Mouse (Mus musculus): ENCODE data around the gene Rnf115. TPM values are rescaled to one million over a fixed set of nuclear protein-coding genes. Genes with fewer than 3 reads are reported as not detected.

Rnf115 gene
- polyA plus RNA-seq, 1 experiment from 2014 or later: 43.3 TPM

DNA sequence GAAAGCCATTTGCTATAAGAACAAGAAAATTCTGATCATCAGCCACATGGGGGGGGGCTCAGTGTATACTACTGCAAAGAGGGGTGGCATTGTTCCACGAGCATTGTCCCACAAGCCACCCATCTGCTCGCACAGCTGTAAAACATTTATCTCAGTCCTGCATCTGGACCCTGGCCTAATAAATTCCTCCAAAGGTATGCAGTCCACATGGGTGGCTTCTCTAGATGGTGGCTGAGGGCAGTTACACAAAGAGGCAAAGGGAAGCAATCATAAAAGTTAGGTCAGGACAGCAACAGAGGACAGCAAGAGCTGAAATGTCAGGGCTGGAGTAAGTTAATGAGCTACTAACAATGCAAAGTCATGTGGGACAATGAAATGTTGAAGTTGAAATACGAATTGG lies 96.2 kb downstream of the Rnf115 start:
- H3K9me3 ChIP-seq (ENCODE audit: low read length): no peaks in the 10 kb centered on the region
- H3K36me3 ChIP-seq (ENCODE audit: insufficient read depth, low read length): no peaks in the 10 kb centered on the region
- H3K27me3 ChIP-seq (replicated peaks; ENCODE audit: insufficient read depth, low read length): no peaks in the 10 kb centered on the region
- TF ChIP-seq EP300 (IDR thresholded peaks at IDR 0.05) (no peak), CTCF (IDR thresholded peaks at IDR 0.05) (no peak)
- no peaks in the 10 kb centered on the region for H3K4me1 ChIP-seq (ENCODE audit: insufficient read depth, low read depth, low read length)
- H3K4me3 ChIP-seq (ENCODE audit: low read depth, low read length): no peak overlapping the region
- no peak overlapping the region for H3K9ac ChIP-seq (replicated peaks; ENCODE audit: low read depth)
- ATAC-seq (no peak), DNase-seq (ENCODE audit: low spot score) (no peak)
- H3K4me2 ChIP-seq (replicated peaks; ENCODE audit: low read depth, low read length): no peak overlapping the region
- WGBS: 53% methylated on average over 3 of the region's 3 CpGs
- no peak overlapping the region for H3K27ac ChIP-seq (ENCODE audit: low read length)

DNA sequence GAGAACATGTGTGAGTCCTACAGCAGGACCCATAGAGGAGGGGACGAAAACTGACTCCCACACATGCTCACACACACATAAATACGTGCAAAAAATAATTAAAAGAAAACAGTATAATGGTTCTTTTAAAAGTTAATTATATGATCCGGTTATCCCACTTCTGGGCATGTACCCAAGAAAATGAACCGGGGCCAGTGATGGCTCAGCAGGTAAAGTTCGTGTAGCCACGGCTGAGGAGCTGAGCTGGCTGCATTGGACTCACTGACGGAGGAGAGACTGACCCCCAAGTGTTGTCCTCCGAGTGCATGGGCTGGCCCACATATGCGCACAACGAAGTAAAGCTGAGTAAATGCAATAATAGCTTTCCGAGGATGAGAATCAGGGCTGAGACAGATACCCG lies 97.2 kb downstream of the Rnf115 start:
- Histone ChIP-seq H3K27ac (ENCODE audit: low read length) (no peak overlapping the region), H3K4me1 (ENCODE audit: insufficient read depth, low read depth, low read length) (no peaks in the 10 kb centered on the region), H3K9me3 (ENCODE audit: low read length) (no peaks in the 10 kb centered on the region), H3K36me3 (ENCODE audit: insufficient read depth, low read length) (no peaks in the 10 kb centered on the region), H3K4me3 (ENCODE audit: low read depth, low read length) (no peak overlapping the region), H3K4me2 (replicated peaks; ENCODE audit: low read depth, low read length) (no peak overlapping the region), H3K9ac (replicated peaks; ENCODE audit: low read depth) (no peak overlapping the region), H3K27me3 (replicated peaks; ENCODE audit: insufficient read depth, low read length) (no peaks in the 10 kb centered on the region)
- no peak for TF ChIP-seq CTCF (IDR thresholded peaks at IDR 0.05)
- no peak for TF ChIP-seq EP300 (IDR thresholded peaks at IDR 0.05)
- ATAC-seq (no peak), DNase-seq (ENCODE audit: low spot score) (no peak)
- 87% methylated on average over 12 of the region's 12 CpGs for WGBS

DNA sequence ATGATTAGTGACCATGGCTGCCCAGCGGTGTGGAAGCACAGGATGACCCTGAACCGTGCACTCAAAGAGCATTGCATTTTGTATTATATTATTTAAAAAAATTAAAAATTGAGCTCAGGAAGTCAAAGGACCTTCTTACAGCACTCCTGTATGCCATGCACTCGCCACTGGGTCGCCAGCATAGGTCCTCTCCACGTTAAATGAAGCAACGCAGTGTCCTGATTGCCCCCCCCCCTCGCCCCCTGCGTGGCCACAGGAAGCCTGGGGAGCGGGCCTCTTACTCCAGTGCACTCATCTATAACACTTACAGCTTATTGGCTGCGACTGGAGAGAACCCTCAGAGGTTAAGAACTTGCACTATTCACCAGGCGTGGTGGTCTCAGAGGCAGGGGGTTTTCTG lies 97.8 kb downstream of the Rnf115 start:
- H3K9ac ChIP-seq (replicated peaks; ENCODE audit: low read depth): no peak overlapping the region
- H3K4me1 ChIP-seq (ENCODE audit: insufficient read depth, low read depth, low read length): no peaks in the 10 kb centered on the region
- H3K27me3 ChIP-seq (replicated peaks; ENCODE audit: insufficient read depth, low read length): no peaks in the 10 kb centered on the region
- WGBS: 41% methylated on average over 11 of the region's 11 CpGs
- no peak overlapping the region for H3K4me3 ChIP-seq (ENCODE audit: low read depth, low read length)
- H3K36me3 ChIP-seq (ENCODE audit: insufficient read depth, low read length): no peaks in the 10 kb centered on the region
- TF ChIP-seq CTCF (IDR thresholded peaks at IDR 0.05) (no peak), EP300 (IDR thresholded peaks at IDR 0.05) (no peak)
- DNase-seq (ENCODE audit: low spot score) (no peak), ATAC-seq (no peak)
- H3K4me2 ChIP-seq (replicated peaks; ENCODE audit: low read depth, low read length): no peak overlapping the region
- no peak overlapping the region for H3K27ac ChIP-seq (ENCODE audit: low read length)
- no peaks in the 10 kb centered on the region for H3K9me3 ChIP-seq (ENCODE audit: low read length)

DNA sequence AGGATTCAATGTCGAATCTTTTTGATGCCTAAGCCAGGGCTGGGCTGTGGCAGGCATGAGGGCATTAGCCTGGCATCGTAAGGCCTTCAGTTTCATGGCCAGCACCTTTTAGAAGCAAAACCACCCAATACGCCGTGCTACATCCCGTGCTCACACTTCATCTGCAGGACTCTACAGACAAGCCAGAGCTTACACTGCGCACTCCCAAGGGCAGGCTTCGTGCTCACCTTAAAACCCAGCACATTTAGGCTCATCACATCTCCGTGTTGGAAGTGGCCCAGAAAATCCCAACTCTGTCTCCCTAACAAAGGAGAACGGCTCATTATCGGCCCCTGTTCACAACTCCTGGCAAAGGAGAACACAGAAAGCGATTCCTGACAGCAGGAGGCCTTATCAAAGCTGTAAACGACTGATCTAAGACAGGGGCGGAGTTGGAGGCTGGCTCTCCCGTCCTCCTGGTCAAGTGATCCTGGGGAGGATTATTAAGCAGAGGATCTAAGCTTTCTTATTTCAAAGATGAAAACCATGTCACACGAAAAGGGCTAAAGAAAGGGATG lies 100.9 kb downstream of the Rnf115 start:
- Histone ChIP-seq H3K27me3 (replicated peaks; ENCODE audit: insufficient read depth, low read length) (no peaks in the 10 kb centered on the region), H3K4me2 (replicated peaks; ENCODE audit: low read depth, low read length) (no peak overlapping the region), H3K9ac (replicated peaks; ENCODE audit: low read depth) (no peak overlapping the region), H3K36me3 (ENCODE audit: insufficient read depth, low read length) (no peaks in the 10 kb centered on the region), H3K27ac (ENCODE audit: low read length) (no peak overlapping the region), H3K4me1 (ENCODE audit: insufficient read depth, low read depth, low read length) (no peaks in the 10 kb centered on the region), H3K4me3 (ENCODE audit: low read depth, low read length) (no peak overlapping the region), H3K9me3 (ENCODE audit: low read length) (no peaks in the 10 kb centered on the region)
- DNase-seq (ENCODE audit: low spot score) (no peak), ATAC-seq (no peak)
- TF ChIP-seq EP300 (IDR thresholded peaks at IDR 0.05) (no peak), CTCF (IDR thresholded peaks at IDR 0.05) (no peak)
- WGBS: 42% methylated on average over 15 of the region's 15 CpGs

DNA sequence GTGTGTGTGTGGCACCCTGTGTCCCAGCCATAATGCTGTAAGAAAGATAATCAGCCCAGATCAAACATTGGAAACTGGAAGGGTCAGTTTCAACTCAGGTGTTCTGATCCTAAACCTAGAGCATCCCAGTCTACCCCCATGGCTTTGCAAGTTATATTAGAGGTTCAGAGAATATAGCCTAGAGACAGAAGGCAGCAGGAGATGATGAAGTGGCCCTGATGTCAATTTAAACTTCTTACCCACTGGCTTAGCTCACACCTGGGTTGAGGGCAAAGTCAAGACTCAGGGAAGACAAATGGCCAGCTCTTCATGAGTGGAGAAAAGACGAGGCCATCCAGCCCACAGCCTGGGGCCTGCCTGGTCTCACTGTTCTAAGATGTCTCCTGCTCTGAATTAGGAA lies 101.5 kb downstream of the Rnf115 start, which contains the start of the genes Pdzk1 and Cd160:
Gene Pdzk1 (plus strand): TSS at position 301 of the 400 bp plus-strand sequence.
Gene Cd160 (minus strand): TSS at position 368 of the 400 bp plus-strand sequence.
- H3K9ac ChIP-seq (replicated peaks; ENCODE audit: low read depth): no peak within 1 kb of the TSS
- no peaks in the 10 kb centered on the region for H3K27me3 ChIP-seq (replicated peaks; ENCODE audit: insufficient read depth, low read length)
- DNase-seq (ENCODE audit: low spot score) (no peak), ATAC-seq (no peak)
- no peaks in the 10 kb centered on the region for H3K9me3 ChIP-seq (ENCODE audit: low read length)
- WGBS: 67% methylated on average over 1 of the region's 1 CpGs
- no peak within 1 kb of the TSS for H3K27ac ChIP-seq (ENCODE audit: low read length)
- H3K4me1 ChIP-seq (ENCODE audit: insufficient read depth, low read depth, low read length): no peaks in the 10 kb centered on the region
- no peak within 1 kb of the TSS for H3K4me2 ChIP-seq (replicated peaks; ENCODE audit: low read depth, low read length)
- no peaks in the 10 kb centered on the region for H3K36me3 ChIP-seq (ENCODE audit: insufficient read depth, low read length)
- H3K4me3 ChIP-seq (ENCODE audit: low read depth, low read length): no peak within 1 kb of the TSS
- TF ChIP-seq CTCF (IDR thresholded peaks at IDR 0.05): no peak
- no peak for TF ChIP-seq EP300 (IDR thresholded peaks at IDR 0.05)

DNA sequence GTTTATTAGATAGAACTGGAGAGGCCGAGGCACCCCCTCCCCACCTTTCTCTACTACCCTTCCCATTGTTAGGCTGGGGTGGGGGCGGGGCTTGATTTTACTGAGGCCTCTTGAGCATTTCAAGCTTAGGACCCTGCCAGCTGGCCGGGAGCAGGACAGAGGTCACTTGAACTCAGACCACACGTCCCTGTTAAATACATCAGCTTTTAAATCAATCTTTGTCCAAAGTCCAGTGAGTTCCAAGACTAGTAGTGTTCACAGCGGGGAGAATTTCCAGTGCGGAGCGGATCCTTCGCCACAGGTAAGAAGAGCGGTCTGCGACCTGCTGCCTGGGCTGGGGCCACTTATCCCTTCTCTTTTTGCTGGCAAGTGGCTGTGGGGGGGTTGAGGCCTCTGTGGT lies 102.4 kb downstream of the Rnf115 start:
- no peak overlapping the region for H3K27ac ChIP-seq (ENCODE audit: low read length)
- no peaks in the 10 kb centered on the region for H3K9me3 ChIP-seq (ENCODE audit: low read length)
- no peak overlapping the region for H3K9ac ChIP-seq (replicated peaks; ENCODE audit: low read depth)
- H3K4me3 ChIP-seq (ENCODE audit: low read depth, low read length): no peak overlapping the region
- DNase-seq (ENCODE audit: low spot score): no peak
- H3K4me1 ChIP-seq (ENCODE audit: insufficient read depth, low read depth, low read length): no peaks in the 10 kb centered on the region
- 78% methylated on average over 10 of the region's 10 CpGs for WGBS
- no peaks in the 10 kb centered on the region for H3K27me3 ChIP-seq (replicated peaks; ENCODE audit: insufficient read depth, low read length)
- no peaks in the 10 kb centered on the region for H3K36me3 ChIP-seq (ENCODE audit: insufficient read depth, low read length)
- no peak overlapping the region for H3K4me2 ChIP-seq (replicated peaks; ENCODE audit: low read depth, low read length)
- no peak for ATAC-seq
- TF ChIP-seq CTCF (IDR thresholded peaks at IDR 0.05) (no peak), EP300 (IDR thresholded peaks at IDR 0.05) (no peak)

DNA sequence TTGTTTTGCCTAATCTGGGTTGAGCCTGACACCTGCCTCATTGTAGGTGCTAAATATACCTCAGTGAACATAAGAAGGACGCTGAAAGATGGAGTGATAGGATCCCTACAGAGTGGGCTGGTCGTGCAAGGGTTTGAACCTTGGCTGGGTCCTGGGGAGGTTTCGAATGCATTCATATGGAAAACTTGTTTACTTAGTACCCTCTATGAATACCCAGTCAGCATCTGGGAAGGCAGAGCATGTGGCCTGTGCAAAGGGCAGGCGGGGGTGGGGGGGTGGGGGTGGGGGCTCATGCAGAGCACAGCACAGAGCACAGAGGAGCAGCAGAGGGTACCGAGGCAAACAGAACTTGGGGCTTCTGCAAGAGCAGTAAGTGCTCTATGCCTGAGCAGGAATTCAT lies 105.5 kb downstream of the Rnf115 start:
- ATAC-seq (no peak), DNase-seq (ENCODE audit: low spot score) (no peak)
- H3K9ac ChIP-seq (replicated peaks; ENCODE audit: low read depth): no peak overlapping the region
- 39% methylated on average over 5 of the region's 5 CpGs for WGBS
- no peak for TF ChIP-seq CTCF (IDR thresholded peaks at IDR 0.05)
- TF ChIP-seq EP300 (IDR thresholded peaks at IDR 0.05): no peak
- H3K4me2 ChIP-seq (replicated peaks; ENCODE audit: low read depth, low read length): no peak overlapping the region
- H3K4me3 ChIP-seq (ENCODE audit: low read depth, low read length): no peak overlapping the region
- no peaks in the 10 kb centered on the region for H3K36me3 ChIP-seq (ENCODE audit: insufficient read depth, low read length)
- no peaks in the 10 kb centered on the region for H3K9me3 ChIP-seq (ENCODE audit: low read length)
- H3K27me3 ChIP-seq (replicated peaks; ENCODE audit: insufficient read depth, low read length): no peaks in the 10 kb centered on the region
- no peak overlapping the region for H3K27ac ChIP-seq (ENCODE audit: low read length)
- no peaks in the 10 kb centered on the region for H3K4me1 ChIP-seq (ENCODE audit: insufficient read depth, low read depth, low read length)
